Mouse (Mus musculus) embryo, embryonic 9.5 days (tissue): ENCODE measurements around the gene Klhl28.

Source experiments
- DNase-seq: peaks from one replicate; pipeline ENCODE4 v3.0.0-alpha.2; 2017; ENCODE audit errors: extremely low spot score

Gene Klhl28

DNA sequence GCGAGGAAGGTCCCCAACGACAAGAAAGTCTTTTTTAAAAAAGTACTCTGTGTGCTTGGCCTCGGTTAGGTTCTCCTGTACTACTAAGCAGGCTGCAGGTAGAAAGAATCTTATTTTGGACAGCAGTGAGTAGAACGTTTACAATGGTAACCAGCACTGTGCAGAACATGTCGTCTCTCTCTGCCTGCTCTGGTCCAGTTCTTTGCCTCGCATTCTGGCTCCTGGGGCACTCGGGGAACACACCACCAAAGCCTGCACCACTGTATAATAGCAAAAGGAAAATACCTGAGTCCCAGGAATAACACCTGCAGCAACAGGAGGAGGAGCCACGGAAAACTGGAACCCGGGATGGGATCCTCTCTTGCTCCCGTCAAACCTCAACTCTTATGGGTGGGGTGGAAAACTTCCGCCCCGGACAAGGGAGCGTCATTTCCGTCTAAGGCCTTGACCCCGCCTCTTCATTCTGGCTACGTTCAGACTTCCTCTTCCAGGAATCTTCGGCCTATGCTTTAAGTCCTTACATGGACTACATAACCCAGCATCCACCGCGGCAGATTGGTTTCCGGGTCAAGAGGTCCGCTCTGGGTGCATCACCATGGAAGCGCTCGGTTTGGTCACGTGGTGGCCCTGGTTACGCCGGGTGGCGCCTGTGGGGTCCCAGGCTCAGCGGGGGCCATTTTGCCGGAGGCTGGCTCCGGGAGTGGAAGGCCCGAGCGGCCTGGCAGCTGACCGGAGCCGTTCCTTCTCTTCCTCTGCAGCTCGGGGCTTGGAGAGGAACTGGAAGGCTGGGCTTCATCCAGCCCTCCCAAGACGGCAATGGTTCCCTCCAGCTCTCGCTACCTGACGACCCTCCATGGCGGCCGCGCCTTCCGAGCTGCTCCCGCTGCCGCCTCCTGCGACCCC is at the start of gene Klhl28, which contains the start of gene Togaram1:
Gene Klhl28 (minus strand): TSS at position 411 of the 903 bp plus-strand sequence.
Gene Togaram1 (plus strand): TSS at position 681 of the 903 bp plus-strand sequence.
- DNase-seq = peak; percentile 98

DNA sequence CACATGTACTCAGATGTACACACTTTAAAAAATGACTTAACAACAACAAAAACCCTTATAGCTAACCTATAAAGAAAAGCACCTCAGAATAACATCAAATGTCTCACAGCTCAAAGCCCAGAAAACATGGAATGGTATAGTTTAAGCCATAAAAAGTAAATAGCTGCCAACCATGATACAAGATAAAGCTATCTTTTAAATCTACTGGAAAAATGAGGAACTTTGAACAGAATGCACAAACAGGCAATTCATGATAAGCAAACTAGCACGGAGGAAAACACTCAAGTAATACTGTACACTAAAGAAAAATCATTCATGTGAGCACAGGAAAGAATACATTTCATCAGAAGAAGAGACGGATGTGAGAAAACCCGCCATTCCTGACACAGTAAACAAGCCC is 42.4 kb upstream of the Klhl28 start:
- no peak for DNase-seq

DNA sequence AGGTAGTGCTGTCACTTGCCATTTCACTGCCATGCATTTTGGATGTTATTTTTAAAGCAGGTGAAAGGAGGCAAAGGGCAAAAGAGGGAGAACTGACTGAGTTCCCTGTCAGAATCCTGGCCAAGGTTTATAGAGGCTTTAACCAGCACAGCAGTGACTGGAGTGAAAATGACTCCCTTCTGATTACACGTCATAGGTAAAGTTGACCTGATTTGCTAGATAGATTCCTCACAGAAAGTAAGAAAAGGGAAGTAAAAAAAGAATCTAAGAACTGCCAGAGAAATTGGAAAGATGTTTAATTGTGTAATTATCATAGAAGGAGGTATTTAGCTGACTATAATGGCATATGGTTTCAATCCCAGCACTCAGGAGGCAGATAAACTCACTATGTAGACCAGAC is 12.2 kb upstream of the Klhl28 start:
- DNase-seq = no peak

DNA sequence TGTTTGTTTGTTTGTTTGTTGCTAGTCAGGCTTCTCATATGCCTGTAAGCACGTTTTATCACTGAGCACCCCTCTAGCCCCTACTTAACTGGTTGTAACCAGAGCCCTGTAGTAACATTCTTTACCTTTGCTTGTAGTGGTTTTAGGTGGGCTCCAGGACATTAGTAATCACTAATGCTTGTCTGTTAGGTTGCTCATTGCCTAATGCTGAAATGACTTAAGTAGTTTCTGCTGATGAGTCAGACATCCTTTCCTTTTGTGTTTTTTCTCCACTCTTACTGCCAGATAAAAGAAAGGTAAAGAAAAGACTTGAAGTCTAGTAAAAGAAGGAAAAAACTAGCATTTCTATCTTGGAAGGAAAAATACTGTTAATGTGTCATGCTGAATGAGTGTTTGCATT is 10.9 kb upstream of the Klhl28 start:
- DNase-seq = no peak

DNA sequence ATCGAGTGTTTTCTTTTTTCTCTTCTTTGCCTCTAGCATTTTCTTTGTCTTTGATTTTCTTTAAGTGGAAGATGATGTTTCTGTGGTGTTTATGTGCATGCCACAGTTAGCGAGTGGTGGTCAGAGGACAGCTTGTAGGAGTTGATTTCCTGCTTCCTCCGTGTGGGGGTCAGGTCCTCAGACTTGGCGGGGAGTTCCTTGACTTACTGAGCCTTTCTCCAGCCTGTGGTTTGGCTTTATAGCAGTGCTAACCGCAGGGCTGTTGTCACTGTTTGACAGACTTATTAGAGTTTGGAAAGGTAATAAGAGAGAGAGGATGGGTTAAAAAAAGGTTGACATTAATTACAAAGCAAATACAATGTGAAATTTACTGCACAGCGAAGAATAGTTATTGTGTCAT is 10.2 kb upstream of the Klhl28 start:
- DNase-seq = no peak

DNA sequence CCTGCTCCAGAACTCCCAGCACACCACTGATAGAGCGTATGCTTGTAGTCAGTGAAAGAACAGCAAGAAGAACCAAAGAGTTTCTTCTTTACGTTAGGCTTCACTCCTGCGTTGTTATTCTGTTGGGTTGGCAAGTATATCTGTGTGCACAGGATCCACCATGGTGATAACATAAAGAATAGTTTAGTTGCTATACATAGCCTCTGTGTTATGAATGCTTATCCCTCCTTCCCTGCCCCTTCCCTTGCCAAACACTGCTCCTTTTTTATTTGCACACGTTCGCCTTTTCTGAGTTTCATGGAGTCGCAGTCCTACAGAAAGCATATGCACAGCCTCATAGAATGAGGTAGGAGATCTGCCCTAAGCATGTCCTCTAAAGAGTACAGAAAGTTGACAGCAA is 6.7 kb upstream of the Klhl28 start:
- no peak for DNase-seq

DNA sequence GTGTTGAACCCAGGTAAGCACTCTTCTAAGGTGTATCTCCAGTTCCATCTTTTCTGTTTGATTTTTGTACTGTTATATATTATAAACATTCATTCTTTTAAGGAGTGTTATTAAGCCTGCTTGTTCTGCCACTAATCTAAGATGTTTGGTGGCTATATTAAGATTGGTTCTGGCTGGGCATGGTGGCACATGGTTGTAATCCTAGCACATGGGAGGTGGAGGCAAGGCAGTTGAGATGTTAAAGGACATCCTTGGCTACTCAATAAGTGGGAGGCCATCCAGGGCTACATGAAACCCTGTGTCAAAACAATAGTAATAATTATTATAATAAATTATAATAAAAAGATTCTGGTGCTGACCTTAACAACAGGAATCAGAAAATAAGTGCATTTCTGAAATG is 6.1 kb upstream of the Klhl28 start:
- no peak for DNase-seq

DNA sequence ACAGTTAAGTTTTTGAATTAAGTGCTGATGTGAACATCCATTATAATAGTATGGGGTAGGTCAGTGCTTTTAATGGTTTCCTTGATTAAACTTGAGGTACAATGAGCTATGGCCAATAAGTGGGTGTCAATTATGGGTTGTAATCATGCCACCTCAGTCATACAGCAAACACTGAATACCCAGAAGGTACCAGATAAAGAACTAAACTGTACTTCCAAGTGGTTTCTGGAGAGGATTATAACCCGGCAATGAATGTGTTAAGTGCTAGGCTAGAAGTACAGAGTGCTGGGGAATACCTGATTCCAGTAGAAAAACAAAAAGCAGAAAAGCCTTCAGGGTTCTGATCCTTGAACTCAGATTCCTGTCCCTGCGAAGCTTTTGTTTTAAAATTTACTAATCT is 2.7 kb upstream of the Klhl28 start:
- no peak for DNase-seq

GRCm38 (mm10) chr12:64967470-64967869 is 2.1 kb upstream of the Klhl28 start:
- DNase-seq = no peak

DNA sequence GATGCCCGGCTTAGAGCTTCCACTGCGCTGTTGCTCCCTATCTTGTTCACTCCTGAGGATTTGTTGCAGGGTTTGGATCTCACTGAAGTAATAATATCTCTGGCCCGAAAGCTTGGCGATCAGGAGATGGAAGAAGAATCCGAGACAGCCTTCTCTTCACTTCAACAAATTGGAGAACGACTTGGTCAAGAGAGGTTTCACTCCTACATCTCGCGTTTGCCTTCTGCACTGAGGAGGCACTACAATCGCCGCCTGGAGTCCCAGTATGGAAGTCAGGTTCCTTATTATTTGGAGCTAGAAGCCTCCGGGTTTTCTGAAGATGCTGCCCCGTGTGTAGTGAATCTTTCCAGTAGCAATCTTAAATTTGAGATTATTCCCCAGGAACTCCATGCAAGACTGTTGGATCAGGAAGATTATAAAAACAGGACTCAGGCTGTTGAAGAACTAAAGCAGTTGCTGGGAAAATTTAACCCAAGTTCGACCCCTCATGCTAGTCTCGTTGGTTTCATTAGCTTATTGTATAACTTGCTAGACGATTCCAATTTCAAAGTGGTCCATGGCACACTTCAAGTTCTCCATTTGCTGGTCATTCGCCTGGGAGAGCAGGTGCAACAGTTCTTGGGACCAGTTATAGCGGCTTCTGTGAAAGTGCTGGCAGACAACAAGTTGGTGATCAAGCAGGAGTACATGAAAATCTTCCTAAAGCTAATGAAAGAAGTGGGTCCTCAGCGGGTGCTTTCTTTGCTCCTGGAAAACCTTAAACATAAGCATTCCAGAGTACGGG is 1.5 kb upstream of the Klhl28 start:
- peak; percentile 11 for DNase-seq

DNA sequence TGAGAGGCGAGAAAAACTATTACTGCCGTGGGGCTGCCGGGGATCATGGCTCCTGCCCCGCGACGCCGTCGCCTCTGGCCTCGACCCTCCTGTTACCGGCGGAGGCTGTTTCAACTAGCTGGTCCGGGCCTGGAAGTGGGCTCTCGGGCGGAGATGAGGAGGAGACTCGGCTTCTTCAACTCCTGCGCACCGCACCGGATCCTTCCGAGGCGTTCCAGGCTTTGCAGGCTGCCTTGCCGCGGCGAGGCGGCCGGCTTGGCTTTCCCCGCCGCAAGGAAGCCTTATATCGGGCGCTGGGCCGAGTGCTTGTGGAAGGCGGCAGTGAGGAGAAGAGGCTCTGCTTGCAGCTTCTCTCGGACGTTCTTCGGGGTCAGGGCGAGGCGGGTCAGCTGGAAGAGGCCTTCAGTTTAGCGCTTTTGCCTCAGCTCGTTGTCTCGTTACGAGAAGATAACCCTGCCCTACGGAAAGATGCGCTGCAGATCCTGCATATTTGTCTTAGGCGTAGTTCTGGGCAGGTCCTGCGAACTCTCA is 832 bp upstream of the Klhl28 start:
- peak; percentile 54 for DNase-seq

- no peak for DNase-seq
Observed at GRCm38 (mm10) chr12:64964560-64964959, 774 bp downstream of the Klhl28 start.

DNA sequence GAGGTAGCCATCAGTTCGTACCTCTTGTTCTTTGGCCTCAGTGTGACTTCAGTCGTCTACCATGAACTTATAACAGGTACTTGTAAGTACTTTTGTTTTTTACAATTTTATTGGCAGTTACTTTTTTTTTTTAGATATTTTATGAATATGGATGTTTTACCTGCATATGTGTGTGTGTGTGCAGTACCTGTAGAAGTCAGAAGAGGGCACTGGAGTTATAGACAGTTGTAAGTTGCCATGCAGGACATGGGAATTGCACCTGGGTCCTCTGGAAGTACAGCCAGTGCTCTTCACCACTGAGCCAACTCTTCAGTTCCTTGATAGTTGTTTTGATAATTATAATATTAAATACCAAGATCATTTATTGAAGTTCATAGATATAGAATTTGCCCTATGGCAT is 27.8 kb downstream of the Klhl28 start:
- DNase-seq = no peak

DNA sequence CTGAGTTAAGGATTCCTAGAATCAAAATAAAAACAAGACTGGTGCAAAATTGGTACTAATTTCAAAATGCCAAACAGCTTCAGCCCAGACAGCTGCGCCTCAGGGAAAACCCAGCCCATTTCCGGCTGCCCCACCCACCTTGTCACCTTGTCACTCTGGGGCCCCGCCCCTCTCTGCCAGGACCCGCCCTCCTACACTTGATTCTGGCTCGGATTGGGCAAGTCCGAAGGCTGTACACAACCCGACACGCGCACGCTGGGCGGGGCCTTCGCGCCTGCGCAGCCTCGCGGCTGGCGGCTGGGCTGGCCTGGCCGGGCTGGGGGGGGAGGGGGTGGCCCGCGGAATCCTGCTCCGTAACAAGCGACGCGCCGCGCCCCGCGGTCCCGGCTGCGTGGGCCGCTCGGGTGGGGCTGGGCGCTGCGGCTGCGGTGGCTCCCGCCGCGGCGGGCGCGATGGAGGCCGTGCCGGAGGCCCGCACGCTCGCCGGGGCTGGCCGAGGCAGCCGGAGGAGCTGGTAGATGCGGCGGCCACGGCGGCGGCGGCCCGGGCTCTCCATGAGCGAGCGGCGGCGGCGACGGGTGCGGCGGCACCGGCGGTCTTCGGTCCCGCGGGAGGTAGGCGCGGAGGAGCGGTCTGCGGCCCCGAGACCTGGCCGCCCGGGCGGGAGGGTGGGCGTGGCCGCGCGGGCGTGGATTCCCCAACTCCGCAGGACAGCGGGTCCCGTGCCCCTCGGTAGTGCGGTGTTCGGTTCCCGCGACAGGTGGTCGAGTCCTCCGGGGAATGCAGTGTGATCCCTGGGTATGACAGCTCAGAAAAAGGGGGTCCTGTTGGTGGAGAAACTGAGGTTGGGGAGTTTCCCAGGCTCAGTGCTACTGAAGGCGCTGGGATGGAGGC is 47.5 kb downstream of the Klhl28 start, which contains the start of gene Gm527:
Gene Gm527 (plus strand): TSS at position 329 of the 894 bp plus-strand sequence.
- peak; percentile 97 for DNase-seq

GRCm38 (mm10) chr12:64916735-64917134 is 48.6 kb downstream of the Klhl28 start:
- no peak for DNase-seq

- no peak for DNase-seq
Observed at GRCm38 (mm10) chr12:64912996-64913395, 52.3 kb downstream of the Klhl28 start.

DNA sequence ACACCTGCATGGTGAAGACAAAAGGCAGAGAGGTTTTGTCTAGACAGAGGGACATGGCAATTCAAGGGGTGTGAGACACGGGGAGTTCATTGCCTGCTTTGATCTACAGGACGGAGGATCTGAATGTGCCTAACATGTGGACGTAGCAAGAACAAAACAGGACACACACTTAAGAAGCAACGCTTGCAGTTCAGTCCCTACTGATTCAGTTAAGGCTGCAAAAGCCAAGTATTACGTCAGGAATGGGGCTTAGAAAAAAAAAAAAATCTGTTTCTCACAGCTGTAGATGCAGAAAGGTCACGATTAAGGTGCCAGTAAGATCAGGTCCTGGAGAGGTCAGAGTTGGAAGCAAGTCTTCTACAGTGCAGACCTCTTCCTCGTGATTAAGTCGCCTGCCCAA is 62.1 kb downstream of the Klhl28 start:
- DNase-seq = peak; percentile 12

DNA sequence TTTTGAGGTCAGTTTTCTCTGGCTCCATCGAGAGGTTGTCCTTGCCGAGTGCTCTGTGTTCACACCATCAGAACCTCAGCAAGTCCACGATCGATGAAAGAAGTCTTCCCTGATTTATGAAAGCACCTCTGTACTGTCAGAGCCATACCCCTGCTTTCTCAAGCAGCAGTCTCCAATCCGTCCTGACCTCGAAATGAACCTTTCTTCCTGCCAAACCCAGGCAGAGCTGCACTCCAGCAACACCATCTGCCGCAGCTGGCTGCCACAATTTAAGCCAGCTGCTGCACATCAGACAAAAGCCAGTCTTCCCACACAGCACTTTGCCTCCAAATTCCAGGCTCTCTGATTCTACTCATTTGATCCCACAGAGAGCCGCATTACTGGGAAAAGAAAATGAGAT is 62.8 kb downstream of the Klhl28 start:
- peak; percentile 54 for DNase-seq

DNA sequence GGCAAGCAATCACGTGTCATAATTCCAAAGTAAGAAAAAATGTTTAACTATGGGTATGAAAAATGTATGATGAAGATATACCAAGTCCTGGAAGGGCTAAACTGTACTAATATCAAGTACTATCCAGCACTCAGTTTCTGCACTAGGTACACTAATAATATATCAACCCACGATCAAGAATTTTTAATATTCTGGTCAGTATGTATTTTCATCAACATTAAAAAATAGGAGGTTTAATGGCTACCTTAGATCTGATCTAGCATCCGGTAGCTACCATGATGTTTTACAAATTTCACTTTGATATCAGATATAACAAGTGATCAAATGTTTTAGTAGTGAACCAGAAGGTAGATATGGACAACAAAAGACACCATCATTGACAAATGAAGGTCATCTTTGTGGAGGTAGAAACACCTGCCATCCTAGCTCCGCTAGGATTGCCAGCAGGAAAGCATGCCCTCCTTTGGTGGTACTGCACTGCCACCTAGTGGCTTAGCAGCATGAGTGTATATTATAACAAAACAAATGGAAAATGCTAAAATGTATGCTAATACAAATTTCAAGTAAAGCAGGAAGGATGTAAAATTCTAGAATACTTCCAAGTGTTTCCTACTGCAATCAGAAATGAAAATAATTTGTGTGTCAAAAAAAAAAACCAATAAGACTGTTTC is 68.1 kb downstream of the Klhl28 start:
- DNase-seq = peak; percentile 42
